Mouse (Mus musculus): ENCODE results near the gene Cep126. TPM values are rescaled to one million over a fixed set of nuclear protein-coding genes. Genes with fewer than 3 reads are reported as not detected.

The Cep126 gene
- polyA plus RNA-seq, 1 experiment: not detected

- Histone ChIP-seq H3K4me3 (ENCODE audit: insufficient read depth, low read depth, low read length) (no peak overlapping the region), H3K4me1 (ENCODE audit: control insufficient read depth, insufficient read depth, low read length) (no peaks in the 10 kb centered on the region), H3K27ac (ENCODE audit: insufficient read depth, low read depth, low read length) (no peak overlapping the region)
- 67% methylated on average over 4 of the region's 4 CpGs for WGBS
- TF ChIP-seq POLR2A (IDR thresholded peaks at IDR 0.05; ENCODE audit: insufficient read depth, low read depth, low read length) (no peak), CTCF (IDR thresholded peaks at IDR 0.05; ENCODE audit: insufficient read depth, low read depth, low read length) (no peak)
Measured at GRCm38 (mm10) chr9:8035091-8035490, 99.0 kb downstream of the Cep126 start.

GRCm38 (mm10) chr9:8034143-8034542 lies 100.0 kb downstream of the Cep126 start:
- no peak overlapping the region for H3K27ac ChIP-seq (ENCODE audit: insufficient read depth, low read depth, low read length)
- no peak for TF ChIP-seq POLR2A (IDR thresholded peaks at IDR 0.05; ENCODE audit: insufficient read depth, low read depth, low read length)
- no peak overlapping the region for H3K4me3 ChIP-seq (ENCODE audit: insufficient read depth, low read depth, low read length)
- WGBS: 76% methylated on average over 1 of the region's 1 CpGs
- H3K4me1 ChIP-seq (ENCODE audit: control insufficient read depth, insufficient read depth, low read length): no peaks in the 10 kb centered on the region

- no peaks in the 10 kb centered on the region for H3K4me1 ChIP-seq (ENCODE audit: control insufficient read depth, insufficient read depth, low read length)
- WGBS: 77% methylated on average over 5 of the region's 5 CpGs
- no peak for TF ChIP-seq POLR2A (IDR thresholded peaks at IDR 0.05; ENCODE audit: insufficient read depth, low read depth, low read length)
- TF ChIP-seq CTCF (IDR thresholded peaks at IDR 0.05; ENCODE audit: insufficient read depth, low read depth, low read length): no peak
Measured at GRCm38 (mm10) chr9:8032847-8033246, 101.2 kb downstream of the Cep126 start.

More at GRCm38 (mm10) chr9:8032847-8033246, 101.2 kb downstream of the Cep126 start:
- H3K4me3 ChIP-seq (ENCODE audit: insufficient read depth, low read depth, low read length): no peak overlapping the region
- no peak overlapping the region for H3K27ac ChIP-seq (ENCODE audit: insufficient read depth, low read depth, low read length)

Other genes starting within 250 kb of the Cep126 start
- gene Yap1, start 129.7 kb downstream of the Cep126 start, polyA plus RNA-seq (2012; ENCODE audit: insufficient read depth, insufficient read length, low replicate concordance, missing spikeins): not detected in 2 replicates
- gene Cfap300, start 91.5 kb downstream of the Cep126 start, polyA plus RNA-seq (2012; ENCODE audit: insufficient read depth, insufficient read length, low replicate concordance, missing spikeins): not detected in 2 replicates

Data from olfactory bulb, adult 2 months (tissue).